Mouse (Mus musculus) megakaryocyte progenitor cell, adult 5-6 weeks (primary cell): ENCODE measurements around the gene Inafm2. TPM values are rescaled to one million over a fixed set of nuclear protein-coding genes. Genes with fewer than 3 reads are reported as not detected.

Experiments used
- ATAC-seq: replicated peaks from 2 replicates; pipeline ENCODE4 v1.8.0; 2016; ENCODE audit warnings: mild to moderate bottlenecking, moderate TSS enrichment, inconsistent platforms; ENCODE audit not compliant: poor library complexity
- total RNA-seq, 2 experiments: library from RNA; stranded (forward) in 1 of 2; stranded (reverse) in 1 of 2; fragments of 157-497, 149-512 nt in 1 of 2; fragments of 200-1000 nt in 1 of 2; gene quantifications; 2 replicates each; pipeline versions ENCODE4 v1.2.3 to v1.2.4; 2015 to 2017

Inafm2 gene
- total RNA-seq, 2 experiments from 2014 or later = 17.9 to 27.9 TPM

- ATAC-seq = no peak
Measured at GRCm38 (mm10) chr2:118725511-118725910, 20.0 kb upstream of the Inafm2 start.

GRCm38 (mm10) chr2:118726873-118727272 lies 18.7 kb upstream of the Inafm2 start:
- no peak for ATAC-seq

- no peak for ATAC-seq
Measured at GRCm38 (mm10) chr2:118727911-118728310, 17.6 kb upstream of the Inafm2 start.

GRCm38 (mm10) chr2:118728337-118728736 lies 17.2 kb upstream of the Inafm2 start, which contains the start of gene Plcb2:
Gene Plcb2, minus strand, starts transcription at chr2:118728438.
- ATAC-seq = peak; percentile 35

- ATAC-seq = peak; percentile 66
Measured at GRCm38 (mm10) chr2:118729194-118729593, 16.4 kb upstream of the Inafm2 start.

- no peak for ATAC-seq
Measured at GRCm38 (mm10) chr2:118729816-118730621, 15.5 kb upstream of the Inafm2 start.

GRCm38 (mm10) chr2:118730622-118730915 lies 15.0 kb upstream of the Inafm2 start:
- ATAC-seq = peak; percentile 63

- ATAC-seq = no peak
Measured at GRCm38 (mm10) chr2:118731981-118732380, 13.6 kb upstream of the Inafm2 start.

GRCm38 (mm10) chr2:118733341-118733740 lies 12.2 kb upstream of the Inafm2 start:
- no peak for ATAC-seq

- ATAC-seq = no peak
Measured at GRCm38 (mm10) chr2:118740341-118740740, 5.2 kb upstream of the Inafm2 start.

GRCm38 (mm10) chr2:118741183-118741582 lies 4.4 kb upstream of the Inafm2 start:
- ATAC-seq = no peak

- peak; percentile 54 for ATAC-seq
Measured at GRCm38 (mm10) chr2:118743261-118743943, 2.2 kb upstream of the Inafm2 start.

- no peak for ATAC-seq
Measured at GRCm38 (mm10) chr2:118744621-118745020, 937 bp upstream of the Inafm2 start.

GRCm38 (mm10) chr2:118745915-118746901 lies 650 bp downstream of the Inafm2 start:
- peak; percentile 28; the same call in 1 of the 2 replicates for ATAC-seq

- ATAC-seq = no peak
Measured at GRCm38 (mm10) chr2:118747301-118747960, 1.9 kb downstream of the Inafm2 start.

GRCm38 (mm10) chr2:118749341-118749884 lies 3.9 kb downstream of the Inafm2 start:
- no peak for ATAC-seq

GRCm38 (mm10) chr2:118750476-118750875 lies 4.9 kb downstream of the Inafm2 start:
- ATAC-seq = no peak

- no peak for ATAC-seq
Measured at GRCm38 (mm10) chr2:118751896-118752791, 6.6 kb downstream of the Inafm2 start.

- ATAC-seq = peak; percentile 72
Measured at GRCm38 (mm10) chr2:118752792-118753108, 7.2 kb downstream of the Inafm2 start.
